Mouse (Mus musculus) MEL (cell line): ENCODE data around the gene Ryr1. TPM values are rescaled to one million over a fixed set of nuclear protein-coding genes. Genes with fewer than 3 reads are reported as not detected.

Source experiments
- DNase-seq: peaks from one replicate; pipeline ENCODE4 v3.0.0; 2011; ENCODE audit warnings: low read depth, low spot score
- H3K27ac ChIP-seq: 2 replicates; pipeline ENCODE4 v1.5.1; 2012; ENCODE audit warnings: low read depth, mild to moderate bottlenecking, control low read depth, low read length, moderate library complexity; ENCODE audit not compliant: control insufficient read depth
- H3K27me3 ChIP-seq, 2 experiments: fragments of 150-350 bp in 1 of 2; sonication (generic) in 1 of 2; 2 replicates each; pipeline ENCODE4 v1.6.1; 2012; ENCODE audit warnings: low read length in 2 of 2, mild to moderate bottlenecking in 2 of 2, improper control_type of control experiment in 1 of 2, moderate library complexity in 1 of 2; ENCODE audit not compliant: insufficient read depth in 2 of 2, control insufficient read depth in 1 of 2
- H3K36me3 ChIP-seq, 2 experiments: 2 replicates each; pipeline ENCODE4 v1.6.1; 2012 to 2014; ENCODE audit warnings: low read length in 2 of 2, improper control_type of control experiment in 1 of 2, inconsistent platforms in 1 of 2, mild to moderate bottlenecking in 1 of 2; ENCODE audit not compliant: insufficient read depth in 2 of 2, control insufficient read depth in 1 of 2
- H3K4me1 ChIP-seq, 2 experiments: fragments of 150-350 bp in 1 of 2; sonication (generic) in 1 of 2; 2 replicates each; pipeline ENCODE4 v1.6.1; 2012; ENCODE audit warnings: low read length in 2 of 2, improper control_type of control experiment in 1 of 2, mild to moderate bottlenecking in 1 of 2; ENCODE audit not compliant: insufficient read depth in 2 of 2, control insufficient read depth in 1 of 2
- H3K4me3 ChIP-seq, 2 experiments: fragments of 150-350 bp in 1 of 2; sonication (generic) in 1 of 2; 2 replicates each; pipeline ENCODE4 v1.5.1; 2012; ENCODE audit warnings: low read depth in 2 of 2, low read length in 2 of 2, mild to moderate bottlenecking in 2 of 2, moderate library complexity in 2 of 2, control low read depth in 1 of 2, improper control_type of control experiment in 1 of 2; ENCODE audit not compliant: control insufficient read depth in 1 of 2, insufficient read depth in 1 of 2
- H3K79me2 ChIP-seq: 2 replicates; pipeline ENCODE4 v1.6.1; 2012; ENCODE audit warnings: mild to moderate bottlenecking, low read length, moderate library complexity; ENCODE audit not compliant: control insufficient read depth, poor library complexity, insufficient read depth
- H3K9ac ChIP-seq: 2 replicates; pipeline ENCODE4 v1.6.1; 2012; ENCODE audit warnings: low read depth, mild to moderate bottlenecking, control low read depth, low read length, moderate library complexity; ENCODE audit not compliant: control insufficient read depth, poor library complexity, severe bottlenecking
- H3K9me3 ChIP-seq: fragments of 150-350 bp; sonication (generic); replicated peaks from 2 replicates; pipeline ENCODE4 v1.6.1; 2012; ENCODE audit warnings: mild to moderate bottlenecking, low read length, improper control_type of control experiment, moderate library complexity; ENCODE audit not compliant: insufficient read depth
- CHD2 ChIP-seq: IDR thresholded peaks from 2 replicates; pipeline ENCODE4 v1.6.1; 2011; ENCODE audit warnings: low read length, improper control_type of control experiment
- EP300 ChIP-seq, 2 experiments: IDR thresholded peaks; 2 replicates each; pipeline ENCODE4 v1.6.1; 2011; ENCODE audit warnings: improper control_type of control experiment in 2 of 2, low read length in 2 of 2, low read depth in 1 of 2, mild to moderate bottlenecking in 1 of 2
- ETS1 ChIP-seq: IDR thresholded peaks from 2 replicates; pipeline ENCODE4 v1.6.1; 2012; ENCODE audit warnings: low read depth, mild to moderate bottlenecking, inconsistent platforms, low read length, improper control_type of control experiment, moderate library complexity
- GATA1 ChIP-seq: IDR thresholded peaks from 2 replicates; pipeline ENCODE4 v1.6.1; 2011; ENCODE audit warnings: low read depth, low read length, improper control_type of control experiment
- HCFC1 ChIP-seq: IDR thresholded peaks from 2 replicates; pipeline ENCODE4 v1.6.1; 2012; ENCODE audit warnings: low read depth, mild to moderate bottlenecking, inconsistent platforms, low read length, improper control_type of control experiment, moderate library complexity
- JUND ChIP-seq: IDR thresholded peaks from 2 replicates; pipeline ENCODE4 v1.6.1; 2011; ENCODE audit warnings: low read depth, mild to moderate bottlenecking, improper control_type of control experiment, low read length
- MAZ ChIP-seq: IDR thresholded peaks from 2 replicates; pipeline ENCODE4 v1.6.1; 2012; ENCODE audit warnings: low read depth, mild to moderate bottlenecking, inconsistent platforms, low read length, improper control_type of control experiment
- MEF2A ChIP-seq: IDR thresholded peaks from 2 replicates; pipeline ENCODE4 v1.6.1; 2014; ENCODE audit warnings: low read depth, mild to moderate bottlenecking, inconsistent platforms, low read length, improper control_type of control experiment; ENCODE audit not compliant: poor library complexity, insufficient replicate concordance, severe bottlenecking; ENCODE audit errors: extremely low read depth
- MXI1 ChIP-seq: IDR thresholded peaks from 2 replicates; pipeline ENCODE4 v1.6.1; 2011; ENCODE audit warnings: mild to moderate bottlenecking, low read depth, low read length, improper control_type of control experiment
- MYC ChIP-seq: IDR thresholded peaks from 2 replicates; pipeline ENCODE4 v1.6.1; 2011; ENCODE audit warnings: low read depth, mild to moderate bottlenecking, low read length, improper control_type of control experiment, moderate library complexity
- NELFE ChIP-seq: IDR thresholded peaks from 2 replicates; pipeline ENCODE4 v1.6.1; 2011; ENCODE audit warnings: low read depth, low read length, improper control_type of control experiment
- NRF1 ChIP-seq: IDR thresholded peaks from 2 replicates; pipeline ENCODE4 v1.6.1; 2014; ENCODE audit warnings: low read depth, mild to moderate bottlenecking, inconsistent platforms, low read length, improper control_type of control experiment, moderate library complexity; ENCODE audit not compliant: poor library complexity, insufficient read depth, severe bottlenecking
- POLR2A ChIP-seq, 2 experiments: IDR thresholded peaks; 2 replicates each; pipeline ENCODE4 v1.6.1; 2011 to 2012; ENCODE audit warnings: low read length in 2 of 2, mild to moderate bottlenecking in 2 of 2, control low read depth in 1 of 2, improper control_type of control experiment in 1 of 2, low read depth in 1 of 2, moderate library complexity in 1 of 2; ENCODE audit not compliant: control insufficient read depth in 1 of 2, insufficient read depth in 1 of 2, poor library complexity in 1 of 2
- POLR2AphosphoS2 ChIP-seq: IDR thresholded peaks from 2 replicates; pipeline ENCODE4 v1.6.1; 2011; ENCODE audit warnings: low read length, improper control_type of control experiment
- POLR2AphosphoS5 ChIP-seq: IDR thresholded peaks from 2 replicates; pipeline ENCODE4 v1.6.1; 2012; ENCODE audit warnings: low read depth, borderline replicate concordance, mild to moderate bottlenecking, inconsistent platforms, low read length, moderate library complexity, mixed read lengths
- RCOR1 ChIP-seq: IDR thresholded peaks from 2 replicates; pipeline ENCODE4 v1.6.1; 2012; ENCODE audit warnings: low read depth, mild to moderate bottlenecking, inconsistent platforms, low read length, improper control_type of control experiment
- SIN3A ChIP-seq: IDR thresholded peaks from 2 replicates; pipeline ENCODE4 v1.6.1; 2012; ENCODE audit warnings: low read length, improper control_type of control experiment, inconsistent platforms
- SMC3 ChIP-seq: IDR thresholded peaks from 2 replicates; pipeline ENCODE4 v1.6.1; 2011; ENCODE audit warnings: low read depth, low read length, improper control_type of control experiment
- TBP ChIP-seq: IDR thresholded peaks from 2 replicates; pipeline ENCODE4 v1.8.0; 2011; ENCODE audit warnings: low read depth, low read length, improper control_type of control experiment
- USF2 ChIP-seq, 2 experiments: IDR thresholded peaks; 2 replicates each; pipeline ENCODE4 v1.6.1; 2011 to 2012; ENCODE audit warnings: improper control_type of control experiment in 2 of 2, low read length in 2 of 2, borderline replicate concordance in 1 of 2, inconsistent platforms in 1 of 2, low read depth in 1 of 2, mild to moderate bottlenecking in 1 of 2; ENCODE audit not compliant: insufficient read depth in 1 of 2
- ZMIZ1 ChIP-seq: IDR thresholded peaks from 2 replicates; pipeline ENCODE4 v1.6.1; 2012; ENCODE audit warnings: low read depth, mild to moderate bottlenecking, inconsistent platforms, low read length, improper control_type of control experiment, moderate library complexity
- ZNF384 ChIP-seq: IDR thresholded peaks from 2 replicates; pipeline ENCODE4 v1.6.1; 2012; ENCODE audit warnings: low read depth, mild to moderate bottlenecking, inconsistent platforms, low read length, improper control_type of control experiment
- polyA plus RNA-seq, 2 experiments: library from polyadenylated mRNA; stranded (reverse) in 1 of 2; unstranded in 1 of 2; fragments of >175 nt in 1 of 2; fragments of >200 nt in 1 of 2; gene quantifications; 2 replicates each; pipeline versions ENCODE4 v1.2.1 to v1.2.4; 2012; ENCODE audit warnings: low replicate concordance in 2 of 2, low read depth in 1 of 2; ENCODE audit not compliant: insufficient read length in 2 of 2, insufficient read depth in 1 of 2, missing spikeins in 1 of 2
- total RNA-seq: library from RNA; depleted of rRNA; stranded (reverse); fragments of 300-350 nt; gene quantifications from 2 replicates; pipeline ENCODE4 v1.2.3, GENCODE M21; 2012

Ryr1 gene
- total and polyA plus RNA-seq, 3 experiments = 0.27 to 0.54 TPM; not detected in 1

GRCm38 (mm10) chr7:29088817-29089216 is 36.2 kb downstream of the Ryr1 start:
- Histone ChIP-seq H3K27me3 (no peaks in the 10 kb centered on the region), H3K9ac (peak overlapping the region; percentile 19; the same call in 1 of the 2 replicates), H3K36me3 (peaks cover 0 to 14% of the 10 kb centered on the region in 2 experiments; a peak in 2 of 4 replicates), H3K79me2 (no peaks in the 10 kb centered on the region), H3K9me3 (no peaks in the 10 kb centered on the region), H3K4me3 (peak overlapping the region in 1 of 2 experiments; percentile 22; a peak in 1 of 4 replicates), H3K4me1 (peaks cover 4 to 17% of the 10 kb centered on the region in 2 experiments; a peak in 3 of 4 replicates), H3K27ac (peak overlapping the region; percentile 53)
- peak; percentile 61 for DNase-seq
- TF ChIP-seq SIN3A (peak; percentile 48), ZMIZ1 (no peak), MYC (no peak), CHD2 (no peak), SMC3 (no peak), MAZ (no peak), MXI1 (0 out of 2 replicates have a peak, but pooled peaks have one; percentile 8), ETS1 (no peak), POLR2AphosphoS5 (no peak), USF2 (IDR thresholded peaks at IDR 0.05; ENCODE audit: borderline replicate concordance in 1 of 2, insufficient read depth in 1 of 2, low read depth in 1 of 2, low read length in 2 of 2) (no peak), POLR2AphosphoS2 (no peak), NRF1 (no peak), POLR2A (IDR thresholded peaks at IDR 0.05; ENCODE audit: control insufficient read depth in 1 of 2, insufficient read depth in 1 of 2, low read depth in 1 of 2, low read length in 2 of 2, poor library complexity in 1 of 2) (no peak), HCFC1 (no peak), EP300 (IDR thresholded peaks at IDR 0.05; ENCODE audit: low read depth in 1 of 2, low read length in 2 of 2) (peak in 1 of 2 experiments; percentile 60; a peak in 3 of 4 replicates), MEF2A (no peak), JUND (no peak), GATA1 (peak; percentile 36; the same call in 1 of the 2 replicates), TBP (0 out of 2 replicates have a peak, but pooled peaks have one; percentile 19), NELFE (no peak), RCOR1 (0 out of 2 replicates have a peak, but pooled peaks have one; percentile 38), ZNF384 (no peak)
